Mouse (Mus musculus) hindbrain, embryonic 14.5 days (tissue): ENCODE measurements around the gene Klhl12. TPM values are rescaled to one million over a fixed set of nuclear protein-coding genes. Genes with fewer than 3 reads are reported as not detected.

ENCODE experiments used
- ATAC-seq: fragments of 200-750 bp; cut with Nextera tagmentation; 2 replicates; pipeline ENCODE4 v1.8.0; 2017; ENCODE audit warnings: moderate number of reproducible peaks, mild to moderate bottlenecking, moderate TSS enrichment, moderate library complexity; ENCODE audit not compliant: low FRiP score
- DNase-seq: peaks from one replicate; pipeline ENCODE4 v3.0.0-alpha.2; 2015; ENCODE audit warnings: low spot score
- H3K27ac ChIP-seq: fragments of 300-500 bp; sonication (generic); 2 replicates; pipeline ENCODE4 v1.5.1; 2014; ENCODE audit warnings: mild to moderate bottlenecking, moderate library complexity
- H3K27me3 ChIP-seq: fragments of 300-500 bp; sonication (generic); 2 replicates; pipeline ENCODE4 v1.6.1; 2014; ENCODE audit warnings: mild to moderate bottlenecking, low read length, mixed read lengths; ENCODE audit not compliant: control insufficient read depth, insufficient read depth
- H3K36me3 ChIP-seq: fragments of 300-500 bp; sonication (generic); replicated peaks from 2 replicates; pipeline ENCODE4 v1.6.1; 2014; ENCODE audit not compliant: control insufficient read depth, insufficient read depth
- H3K4me1 ChIP-seq: fragments of 300-500 bp; sonication (generic); replicated peaks from 2 replicates; pipeline ENCODE4 v1.6.1; 2014; ENCODE audit warnings: antibody characterized with exemption, low read length, mixed read lengths; ENCODE audit not compliant: control insufficient read depth, insufficient read depth
- H3K4me2 ChIP-seq: fragments of 300-500 bp; sonication (generic); replicated peaks from 2 replicates; pipeline ENCODE4 v1.6.1; 2014; ENCODE audit warnings: mild to moderate bottlenecking, moderate library complexity
- H3K4me3 ChIP-seq: fragments of 300-500 bp; sonication (generic); replicated peaks from 2 replicates; pipeline ENCODE4 v1.5.1; 2014; ENCODE audit warnings: mild to moderate bottlenecking, low read length
- H3K9ac ChIP-seq: fragments of 300-500 bp; sonication (generic); 2 replicates; pipeline ENCODE4 v1.6.1; 2014
- H3K9me3 ChIP-seq: fragments of 300-500 bp; sonication (generic); 2 replicates; pipeline ENCODE4 v1.6.1; 2016; ENCODE audit warnings: low read length; ENCODE audit not compliant: control insufficient read depth
- WGBS: fragments of 180-500 bp; shearing (Covaris S2); extraction: QIAGEN DNeasy Blood & Tissue Kit; methylation state at CpG from one replicate; pipeline ENCODE4 v1.1.7; 2014; 5-methylcytosine and 5-hydroxymethylcytosine counted together
- polyA plus RNA-seq: library from polyadenylated mRNA; unstranded; fragments of >200 nt; fragmentation: Nextera tagmentation; extraction: Ambion mirVana; gene quantifications from 2 replicates; pipeline ENCODE4 v1.2.1, GENCODE M21; 2014

The Klhl12 gene
- polyA plus RNA-seq, 1 experiment from 2014 or later: 31.8 TPM

GRCm38 (mm10) chr1:134535513-134535912 is 80.2 kb downstream of the Klhl12 start:
- H3K4me3 ChIP-seq: no peak overlapping the region
- no peak for DNase-seq
- ATAC-seq: no peak
- H3K27ac ChIP-seq: no peak overlapping the region
- H3K9me3 ChIP-seq: no peaks in the 10 kb centered on the region
- H3K4me2 ChIP-seq: no peak overlapping the region
- 75% methylated on average over 3 of the region's 3 CpGs for WGBS
- no peaks in the 10 kb centered on the region for H3K27me3 ChIP-seq
- no peaks in the 10 kb centered on the region for H3K4me1 ChIP-seq
- H3K9ac ChIP-seq: no peak overlapping the region
- H3K36me3 ChIP-seq: no peaks in the 10 kb centered on the region

GRCm38 (mm10) chr1:134540610-134541009 is 85.3 kb downstream of the Klhl12 start:
- Histone ChIP-seq H3K9ac (no peak overlapping the region), H3K4me3 (no peak overlapping the region), H3K27ac (no peak overlapping the region), H3K4me2 (no peak overlapping the region), H3K27me3 (no peaks in the 10 kb centered on the region), H3K4me1 (no peaks in the 10 kb centered on the region), H3K9me3 (no peaks in the 10 kb centered on the region), H3K36me3 (no peaks in the 10 kb centered on the region)
- WGBS: 92% methylated on average over 10 of the region's 10 CpGs
- ATAC-seq (no peak), DNase-seq (no peak)

Other genes with a start within 250 kb of the Klhl12 start
- gene Adora1, start 220.1 kb upstream of the Klhl12 start, polyA plus RNA-seq: 13.0 and 14.9 TPM in 2 replicates
- gene Myog, start 165.5 kb upstream of the Klhl12 start, polyA plus RNA-seq: 0.13 and 0.17 TPM in 2 replicates
- 20.4 and 22.3 TPM in 2 replicates for gene Ppfia4, start 122.6 kb upstream of the Klhl12 start, polyA plus RNA-seq
- gene Tmem183a, start 93.6 kb upstream of the Klhl12 start, polyA plus RNA-seq: 134 and 140 TPM in 2 replicates
- not detected in 2 replicates for gene 4933406M09Rik, start 69.6 kb upstream of the Klhl12 start, polyA plus RNA-seq
- gene Cyb5r1, start 50.0 kb upstream of the Klhl12 start, polyA plus RNA-seq: 11.1 and 13.3 TPM in 2 replicates
- 80.3 and 87.5 TPM in 2 replicates for gene Adipor1, start 40.2 kb upstream of the Klhl12 start, polyA plus RNA-seq
- gene Rabif, start 39.1 kb downstream of the Klhl12 start, polyA plus RNA-seq: 73.9 and 82.1 TPM in 2 replicates
- gene Mgat4e, start 94.2 kb downstream of the Klhl12 start, polyA plus RNA-seq: not detected in 2 replicates
- gene Kdm5b, start 104.6 kb downstream of the Klhl12 start, polyA plus RNA-seq: 83.0 TPM in 2 replicates
- 10.1 and 10.5 TPM in 2 replicates for gene Syt2, start 191.1 kb downstream of the Klhl12 start, polyA plus RNA-seq